Mouse (Mus musculus): ENCODE results near the gene Grik3.

DNA sequence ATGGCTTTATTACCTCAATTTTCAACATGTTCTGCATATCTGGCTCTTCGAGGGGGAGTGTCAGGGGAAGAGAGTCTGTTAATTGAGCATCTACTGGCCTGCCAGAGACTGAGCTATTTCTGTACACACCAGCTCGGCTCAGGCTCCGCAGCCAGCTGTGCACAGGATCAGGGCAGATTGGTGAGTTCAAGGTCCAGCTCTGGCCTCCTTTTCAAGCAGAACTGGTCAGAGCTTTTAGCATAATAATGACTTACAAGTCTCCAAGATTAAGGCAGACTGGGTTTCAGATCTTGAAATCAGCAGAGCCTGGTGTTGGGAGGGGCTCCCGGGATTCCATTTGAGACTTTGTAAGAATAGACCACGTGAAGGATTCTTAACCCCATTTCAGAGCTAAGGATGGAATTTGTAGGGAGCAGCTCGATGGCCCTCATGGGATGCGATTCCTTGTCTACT, 55.3 kb downstream of the Grik3 start:
- TF ChIP-seq CTCF (IDR thresholded peaks at IDR 0.05; ENCODE audit: low read depth, low read length) (no peak), POLR2A (IDR thresholded peaks at IDR 0.05; ENCODE audit: insufficient read depth, low read length) (no peak)

Data from ES-Bruce4 (cell line).